In the genomic region with DNA sequence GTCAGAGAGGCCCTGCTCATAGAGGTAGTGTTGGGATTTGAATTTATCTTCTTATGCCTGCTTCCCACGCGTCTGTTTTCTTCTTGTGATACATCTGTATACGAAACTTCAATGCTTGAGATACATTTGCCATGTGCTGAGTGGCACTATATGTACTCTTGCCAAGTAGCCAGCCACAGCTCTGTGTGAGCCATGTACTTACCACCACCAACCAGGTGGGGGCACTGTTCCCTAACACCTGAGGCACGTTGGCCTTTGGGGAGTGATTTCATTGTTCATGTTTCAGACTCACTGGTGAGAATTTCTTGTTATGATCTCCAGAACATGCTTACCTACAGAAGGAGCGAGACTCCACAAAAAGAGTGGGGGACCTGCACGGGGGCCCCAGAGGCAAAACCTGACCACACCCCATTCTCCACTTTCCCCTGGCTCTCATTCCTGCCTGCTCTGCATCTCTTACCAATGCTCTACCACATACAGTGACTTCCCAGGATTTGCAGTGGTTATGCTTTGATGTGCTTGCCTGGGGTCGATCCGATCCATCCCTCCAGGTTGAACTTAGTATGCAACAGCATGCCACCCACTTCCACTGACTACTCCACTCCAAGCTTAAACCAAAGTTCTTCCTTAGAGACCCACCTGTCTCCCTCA, we compare ENCODE assay signal across 8 mouse cellular contexts. TPM values are rescaled to one million over a fixed set of nuclear protein-coding genes. Genes with fewer than 3 reads are reported as not detected.
DNase-seq lines count a peak whose midpoint lies in the region; ATAC-seq lines count a peak whose summit lies in the region.

No protein-coding gene starts in this region.

- H3K27ac ChIP-seq in heart, embryonic 11.5 days (ENCODE audit: low read depth, low read length), result no peak overlapping the region
- no peak overlapping the region for H3K27ac ChIP-seq in intestine, embryonic 14.5 days (ENCODE audit: low read depth)
- no peak overlapping the region for H3K27ac ChIP-seq in midbrain, embryonic 16.5 days (ENCODE audit: low read length)

- H3K36me3 ChIP-seq in heart, embryonic 11.5 days (ENCODE audit: control insufficient read depth, insufficient read depth, low read length), result no peaks in the 10 kb centered on the region
- no peaks in the 10 kb centered on the region for H3K36me3 ChIP-seq in intestine, embryonic 14.5 days (ENCODE audit: control insufficient read depth, insufficient read depth, low read length)
- H3K36me3 ChIP-seq in midbrain, embryonic 16.5 days (ENCODE audit: control insufficient read depth, insufficient read depth, low read length), result no peaks in the 10 kb centered on the region

- H3K4me1 ChIP-seq in heart, embryonic 11.5 days (ENCODE audit: control insufficient read depth, insufficient read depth, low read length), result no peaks in the 10 kb centered on the region
- peaks cover 6% of the 10 kb centered on the region for H3K4me1 ChIP-seq in intestine, embryonic 14.5 days (replicated peaks; ENCODE audit: control insufficient read depth, insufficient read depth, low read length)
- peaks cover 7% of the 10 kb centered on the region for H3K4me1 ChIP-seq in midbrain, embryonic 16.5 days (ENCODE audit: control insufficient read depth, insufficient read depth, low read length)

- 20% methylated on average over 8 of the region's 8 CpGs for WGBS in heart, embryonic 11.5 days (ENCODE audit: insufficient replicate concordance)
- 24% methylated on average over 8 of the region's 8 CpGs for WGBS in intestine, embryonic 14.5 days
- WGBS in midbrain, embryonic 16.5 days, result 19% methylated on average over 8 of the region's 8 CpGs

- no peak overlapping the region for H3K4me3 ChIP-seq in heart, embryonic 11.5 days (ENCODE audit: low read depth, low read length)
- H3K4me3 ChIP-seq in intestine, embryonic 14.5 days (ENCODE audit: low read depth, low read length), result no peak overlapping the region
- H3K4me3 ChIP-seq in midbrain, embryonic 16.5 days (ENCODE audit: low read depth, low read length), result no peak overlapping the region

- DNase-seq in heart, adult 11 months, result peak; percentile 92
- DNase-seq in cerebellum, postnatal 36 days, result peak; percentile 86 to 88
- DNase-seq in gastrocnemius, adult 18-20 months (ENCODE audit: low spot score), result peak; percentile 63
- peak; percentile 94 for DNase-seq in intestine, embryonic 14.5 days (ENCODE audit: low spot score)
- DNase-seq in left cerebral cortex, postnatal 25 days (ENCODE audit: low spot score in 2 of 2), result peak; percentile 74 to 85
- DNase-seq in spleen, adult 18-20 months, result peak; percentile 37 to 71

- intact Hi-C loops in left cerebral cortex, postnatal 25 days (cut with DNase I), result loop anchor here (1.0 to 5.0 kb wide), 3 partner anchors 281 to 768 kb away; no protein-coding TSS in a partner anchor

- no peak overlapping the region for H3K4me2 ChIP-seq in heart, embryonic 11.5 days
- no peak overlapping the region for H3K4me2 ChIP-seq in intestine, embryonic 14.5 days (ENCODE audit: low read length)
- H3K4me2 ChIP-seq in midbrain, embryonic 16.5 days (ENCODE audit: low read length), result no peak overlapping the region

- no peak overlapping the region for H3K9ac ChIP-seq in heart, embryonic 11.5 days (ENCODE audit: low read depth, low read length)
- H3K9ac ChIP-seq in intestine, embryonic 14.5 days (ENCODE audit: low read length), result no peak overlapping the region
- no peak overlapping the region for H3K9ac ChIP-seq in midbrain, embryonic 16.5 days (ENCODE audit: low read depth, low read length)

- H3K9me3 ChIP-seq in heart, embryonic 11.5 days (replicated peaks; ENCODE audit: control insufficient read depth, low read length), result no peaks in the 10 kb centered on the region
- H3K9me3 ChIP-seq in intestine, embryonic 14.5 days (ENCODE audit: control insufficient read depth, low read length), result no peaks in the 10 kb centered on the region
- no peaks in the 10 kb centered on the region for H3K9me3 ChIP-seq in midbrain, embryonic 16.5 days (replicated peaks; ENCODE audit: control insufficient read depth, low read length, poor library complexity, severe bottlenecking)

- H3K27me3 ChIP-seq in heart, embryonic 11.5 days (ENCODE audit: control insufficient read depth, insufficient read depth, low read length), result no peaks in the 10 kb centered on the region
- no peaks in the 10 kb centered on the region for H3K27me3 ChIP-seq in intestine, embryonic 14.5 days (replicated peaks; ENCODE audit: control insufficient read depth, insufficient read depth, low read length)
- H3K27me3 ChIP-seq in midbrain, embryonic 16.5 days (ENCODE audit: control insufficient read depth, insufficient read depth, low read depth, low read length), result no peaks in the 10 kb centered on the region

- no peak for ATAC-seq in heart, embryonic 11.5 days (replicated peaks; ENCODE audit: insufficient number of reproducible peaks, low FRiP score, low TSS enrichment)
- no peak; the same call in 1 of the 2 replicates for ATAC-seq in intestine, embryonic 14.5 days (replicated peaks; ENCODE audit: low FRiP score, low TSS enrichment, low read depth)
- peak; percentile 76; the same call in 1 of the 2 replicates for ATAC-seq in midbrain, embryonic 16.5 days

RNA-seq across cellular contexts. Expression of a gene that starts 18.0 kb away (rescaled TPM):
- polyA plus RNA-seq in heart, embryonic 11.5 days (2014; fragmentation: Nextera tagmentation; extraction: Ambion mirVana), result 0.66 and 1.6 TPM in 2 replicates
- not detected for total RNA-seq in gastrocnemius, adult 18-20 months (2021)
- 0.20 and 0.88 TPM in 2 replicates for polyA plus RNA-seq in intestine, embryonic 14.5 days (2014; fragmentation: Nextera tagmentation; extraction: Ambion mirVana)
- not detected for total RNA-seq in left cerebral cortex, postnatal 25 days (2021)
- 0.74 and 1.8 TPM in 2 replicates for polyA plus RNA-seq in midbrain, embryonic 16.5 days (2015; fragmentation: Nextera tagmentation; extraction: Ambion mirVana)
